Mouse (Mus musculus) spleen, adult 2 months (tissue): Measurements from ENCODE around the gene Chd1l.

Source experiments
- CTCF ChIP-seq: fragments of 200-500 bp; IDR thresholded peaks from 2 replicates; pipeline ENCODE4 v1.5.1; 2011; ENCODE audit warnings: mild to moderate bottlenecking, inconsistent platforms; ENCODE audit not compliant: insufficient read depth, insufficient read length, insufficient replicate concordance; ENCODE audit errors: extremely low read depth
- POLR2A ChIP-seq: fragments of 200-500 bp; IDR thresholded peaks from 2 replicates; pipeline ENCODE4 v1.6.1; 2011; ENCODE audit warnings: low read depth, low read length, inconsistent platforms

DNA sequence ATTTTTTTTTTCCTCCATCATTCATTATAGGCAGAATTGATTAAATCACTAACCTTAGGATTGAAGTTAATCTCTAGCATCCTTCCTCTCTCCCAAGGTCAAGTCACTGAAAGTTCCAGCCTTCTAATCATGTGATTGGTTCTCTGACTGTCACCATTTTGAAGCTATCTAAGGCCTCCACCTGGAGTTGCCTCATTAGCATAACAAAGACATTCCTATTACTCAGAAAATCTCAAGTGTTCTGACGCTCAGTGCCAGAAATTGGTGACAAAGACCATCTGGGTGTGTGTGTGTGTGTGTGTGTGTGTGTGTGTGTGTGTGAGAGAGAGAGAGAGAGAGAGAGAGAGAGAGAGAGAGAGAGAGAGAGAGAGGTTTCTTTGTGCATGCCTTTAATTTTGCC, 69.8 kb downstream of the Chd1l start:
- TF ChIP-seq CTCF (no peak), POLR2A (no peak)
